Mouse (Mus musculus) lung, postnatal 10 days (tissue): ENCODE results near the gene Bola1.
"Not testable (repeated sequence)": the region's sequence is repeated elsewhere in the genome, so short reads cannot be mapped to it uniquely, and the experiment has no call there.

Source experiments
- DNase-seq: peaks from one replicate; pipeline ENCODE4 v3.0.0; 2021

Bola1 gene

GRCm38 (mm10) chr3:96219661-96220130, at the start of gene Bola1, which contains the start of gene Hist2h2ab:
Gene Bola1, minus strand, starts transcription at chr3:96219709.
Gene Hist2h2ab, plus strand, starts transcription at chr3:96219865.
- peak; percentile 78 for DNase-seq

- DNase-seq, result not testable (repeated sequence)
Observed at GRCm38 (mm10) chr3:96268776-96269378, 49.4 kb upstream of the Bola1 start.

DNA sequence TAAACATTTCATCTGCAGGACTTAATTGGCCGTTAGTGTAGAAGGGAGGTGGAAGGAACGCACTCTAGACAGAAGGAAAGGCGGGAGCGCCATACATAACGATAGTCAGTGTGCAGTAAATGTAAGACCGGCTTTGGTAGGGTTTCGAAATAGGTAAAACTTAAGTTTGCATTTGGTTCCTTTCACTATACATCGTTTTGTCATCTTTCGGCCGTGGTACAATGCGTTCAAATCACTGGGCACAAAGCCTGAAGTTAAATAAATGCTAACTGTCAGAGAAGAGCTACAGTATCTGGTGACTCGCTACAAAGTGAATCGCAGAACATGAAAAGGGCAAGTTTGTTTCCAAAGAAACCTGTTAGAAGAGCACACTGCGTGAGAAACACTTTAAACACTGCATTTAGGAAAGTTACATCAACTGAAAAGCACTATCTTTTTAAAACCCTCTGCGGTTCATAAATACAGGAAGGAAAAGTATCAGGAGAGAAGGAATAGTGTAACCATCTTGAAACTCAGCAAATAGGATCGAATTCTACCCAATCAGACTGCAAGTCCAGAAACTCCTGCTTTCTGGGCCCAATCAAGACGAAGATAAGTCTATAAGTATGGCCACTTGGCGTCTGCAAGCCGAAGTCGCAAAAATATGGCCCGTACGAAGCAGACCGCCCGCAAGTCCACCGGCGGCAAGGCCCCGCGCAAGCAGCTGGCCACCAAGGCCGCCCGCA, 48.7 kb upstream of the Bola1 start, which contains the start of gene Hist2h3b:
Gene Hist2h3b, plus strand, starts transcription at position 604 of the 725 bp plus-strand sequence.
- peak; percentile 87 for DNase-seq

- no peak for DNase-seq
Observed at GRCm38 (mm10) chr3:96267541-96267940, 48.0 kb upstream of the Bola1 start.

- DNase-seq, result no peak
Observed at GRCm38 (mm10) chr3:96266132-96266710, 46.7 kb upstream of the Bola1 start.

DNA sequence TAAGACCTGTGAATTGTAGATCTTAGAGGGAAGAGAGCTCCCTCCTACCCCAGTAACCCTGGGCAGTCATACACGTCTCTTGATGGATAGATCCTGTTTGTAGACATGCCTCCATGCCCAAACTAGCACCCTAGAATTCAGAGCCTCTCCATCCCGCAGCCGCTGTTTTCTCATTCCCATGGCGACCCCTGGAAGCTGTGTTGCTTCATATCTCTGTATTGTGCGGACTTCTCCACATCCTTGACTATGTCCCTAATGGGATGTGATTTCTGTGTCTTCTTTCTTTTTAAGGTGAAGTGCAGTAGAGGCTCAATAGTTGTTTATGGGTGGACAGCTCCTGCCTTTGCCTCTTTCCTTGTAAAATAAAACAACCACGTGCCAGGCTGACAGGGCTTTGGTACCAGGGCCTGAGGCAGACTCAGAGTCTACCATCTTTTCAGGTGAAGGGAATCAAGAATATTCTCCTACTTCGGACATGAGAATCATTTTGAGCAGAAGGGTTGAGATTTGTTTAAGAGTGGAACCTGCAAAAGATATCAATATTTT, 45.0 kb upstream of the Bola1 start:
- peak; percentile 26 for DNase-seq

DNA sequence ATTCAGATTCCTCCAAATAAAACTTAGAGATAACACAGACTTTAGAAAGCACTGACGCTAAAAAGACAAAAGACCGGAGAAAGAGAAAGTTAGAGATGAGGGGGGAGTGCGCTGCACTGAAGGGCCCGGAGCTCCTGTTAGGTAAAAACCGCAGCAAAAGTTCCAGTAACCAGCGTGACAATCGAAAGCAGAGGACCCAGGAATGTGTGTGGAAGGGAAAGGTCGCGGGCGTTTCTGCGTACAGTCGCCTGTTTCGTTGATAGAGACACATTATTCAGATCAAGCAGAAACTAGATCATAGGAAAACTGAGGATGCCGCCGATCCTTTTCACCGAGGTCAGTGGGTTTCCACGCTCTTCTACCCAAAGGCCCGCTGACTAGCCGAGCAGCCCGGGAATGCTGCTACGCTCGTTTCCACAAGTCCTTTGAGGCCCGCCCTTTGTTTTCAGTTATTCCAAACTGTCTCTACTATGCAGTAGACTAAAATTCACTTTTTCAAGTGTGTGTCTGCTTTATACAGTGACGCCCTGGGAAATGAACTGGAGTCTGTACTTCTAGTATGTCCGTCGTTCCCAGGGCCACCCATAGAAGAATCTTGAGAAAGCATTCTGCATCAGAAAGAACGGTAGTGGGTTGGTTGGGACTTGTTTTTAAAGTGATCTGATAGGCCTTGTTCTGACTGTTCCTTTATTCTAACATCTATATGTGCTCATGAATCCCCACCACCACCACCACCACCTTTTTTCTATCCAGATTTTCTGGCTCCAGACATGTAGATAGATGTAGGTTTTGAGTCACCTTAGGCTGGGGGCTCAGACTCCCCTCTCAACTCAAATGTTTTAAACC, 44.3 kb upstream of the Bola1 start:
- peak; percentile 66 for DNase-seq

GRCm38 (mm10) chr3:96262979-96263550, 43.6 kb upstream of the Bola1 start, which contains the start of gene Hist2h4:
Gene Hist2h4, minus strand, starts transcription at chr3:96263311.
- DNase-seq, result peak; percentile 98

DNA sequence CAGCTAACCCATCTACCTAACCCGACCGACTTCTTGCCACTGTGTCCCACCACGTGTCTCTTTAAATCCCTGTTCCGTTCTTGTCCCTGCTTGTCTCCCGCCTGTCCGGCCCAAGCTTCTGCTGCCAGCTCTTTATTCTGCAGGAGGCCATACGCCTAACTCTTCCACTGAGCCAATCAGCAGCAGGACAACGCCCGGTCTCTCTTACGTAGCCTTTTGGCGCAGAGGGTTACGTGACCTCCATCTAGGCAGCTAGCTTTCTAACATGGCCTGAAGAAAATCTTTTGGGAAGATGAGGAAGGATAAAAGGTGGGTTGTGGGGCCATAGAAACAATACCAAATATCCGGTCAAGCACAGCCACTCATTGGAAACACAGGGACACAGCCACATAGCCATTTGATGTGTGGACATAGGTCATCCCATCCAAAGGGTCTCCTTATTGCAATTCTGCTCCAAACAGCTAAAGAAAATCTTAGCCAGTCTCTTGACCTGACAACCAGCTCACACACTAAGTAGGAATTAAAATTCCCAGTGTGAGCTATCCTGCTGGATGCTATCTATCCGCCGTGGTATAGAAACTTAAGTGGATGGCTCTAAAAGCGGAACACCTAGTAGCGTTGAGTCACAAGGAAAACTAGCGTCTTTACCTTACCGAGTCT, 42.8 kb upstream of the Bola1 start:
- peak; percentile 92 for DNase-seq

- no peak for DNase-seq
Observed at GRCm38 (mm10) chr3:96261623-96262022, 42.1 kb upstream of the Bola1 start.

- DNase-seq, result no peak
Observed at GRCm38 (mm10) chr3:96260220-96260619, 40.7 kb upstream of the Bola1 start.

DNA sequence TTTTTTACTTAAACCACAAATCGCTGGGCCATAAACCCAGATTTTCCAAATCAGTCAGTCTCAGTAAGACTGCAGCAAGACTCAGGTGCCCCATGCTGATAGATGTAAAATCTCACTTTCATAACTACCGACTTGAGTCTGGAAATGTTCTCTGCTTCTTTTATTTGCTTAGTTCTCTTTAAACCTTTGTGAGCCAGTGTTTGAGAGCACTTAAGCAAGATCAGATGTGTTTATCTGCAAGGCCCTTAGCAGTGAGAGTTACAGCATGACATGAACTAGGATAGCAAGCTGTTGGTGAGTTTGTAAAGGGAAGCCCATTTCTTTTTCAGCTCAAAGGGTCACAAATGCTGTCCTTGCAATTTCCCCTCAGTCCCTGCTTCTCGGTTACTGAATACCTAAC, 37.7 kb upstream of the Bola1 start:
- no peak for DNase-seq

DNA sequence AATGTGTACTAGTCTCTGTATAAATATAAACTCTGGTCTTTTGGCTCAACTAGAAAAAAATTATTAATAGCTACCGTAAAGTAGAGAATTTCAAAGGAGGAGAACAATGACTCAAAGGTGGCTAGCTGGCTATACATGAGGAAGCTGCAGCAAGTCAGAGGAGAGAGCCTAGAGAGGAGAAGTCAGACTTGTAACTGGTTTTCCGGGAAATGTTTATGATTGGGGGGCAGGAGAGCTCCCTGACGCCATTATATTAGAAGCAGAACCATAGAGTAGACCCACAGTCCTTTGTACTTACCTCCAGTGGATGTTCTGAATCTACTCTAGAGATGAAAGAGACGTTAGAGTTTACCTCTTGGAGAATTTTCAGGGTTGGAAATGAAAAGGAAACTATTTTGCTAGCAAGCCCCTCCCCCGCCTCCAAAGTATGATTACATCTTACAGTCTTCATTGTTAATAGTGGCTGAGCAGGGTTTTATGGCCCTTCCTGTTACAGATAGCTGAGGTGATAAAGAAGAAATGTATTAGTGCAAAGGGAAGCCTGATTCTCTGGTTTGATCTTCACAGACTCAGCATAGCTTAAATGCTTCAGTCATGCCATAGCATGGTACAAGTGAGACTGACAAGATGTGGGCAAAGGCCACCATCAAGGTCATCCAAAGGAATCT, 36.6 kb upstream of the Bola1 start:
- peak; percentile 49 for DNase-seq

DNA sequence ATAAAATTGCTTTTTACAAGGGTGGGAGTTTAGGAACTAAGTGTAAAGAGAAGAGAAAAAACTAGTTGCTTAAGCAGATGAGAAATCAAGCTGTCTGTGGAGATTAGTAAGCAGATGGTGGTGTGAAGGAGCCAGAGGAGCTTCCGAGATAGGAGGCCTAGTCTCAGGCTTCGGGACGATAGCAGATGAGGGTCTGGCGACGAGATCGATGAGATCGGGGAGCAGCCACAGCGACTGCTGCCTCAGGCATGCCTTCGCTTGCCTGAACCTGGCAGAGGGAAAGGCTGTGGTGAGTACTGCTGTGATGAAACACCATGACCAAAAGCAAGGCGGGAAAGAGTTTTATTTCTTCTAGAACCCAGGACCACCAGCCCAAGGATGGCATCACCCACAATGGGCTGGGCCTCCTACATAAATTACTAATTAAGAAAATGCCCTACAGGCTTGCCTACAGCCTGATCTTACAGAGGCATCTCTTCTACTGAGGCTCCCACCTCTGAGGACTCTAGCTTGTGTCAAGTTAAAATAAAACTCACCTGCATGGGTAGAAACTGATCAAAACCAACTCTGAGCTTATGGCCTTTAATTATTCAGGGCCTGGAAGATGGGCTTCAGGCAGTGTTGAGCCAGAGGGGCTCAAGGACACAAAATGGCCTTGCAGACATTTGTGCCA, 35.3 kb upstream of the Bola1 start:
- no peak for DNase-seq

DNA sequence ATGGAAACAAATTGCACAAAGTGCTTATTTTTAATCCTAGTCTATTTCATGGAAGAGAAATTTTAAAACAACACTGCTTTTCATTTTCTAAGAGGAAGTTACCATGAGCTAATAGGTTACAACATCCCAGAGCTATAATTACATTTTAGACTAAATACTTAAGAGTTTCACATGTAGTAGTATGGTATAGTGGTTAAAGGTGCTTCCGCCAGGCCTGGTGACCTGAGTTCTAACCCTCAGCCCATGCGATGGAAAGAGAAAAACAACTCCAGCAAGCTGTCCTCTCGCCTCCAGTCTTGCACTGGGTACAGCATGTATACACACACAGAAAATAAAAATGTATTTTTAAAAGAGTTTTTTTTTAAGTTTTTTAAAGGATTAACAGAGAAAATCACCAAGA, 32.3 kb upstream of the Bola1 start:
- no peak for DNase-seq

GRCm38 (mm10) chr3:96250890-96251289, 31.4 kb upstream of the Bola1 start:
- DNase-seq, result no peak

GRCm38 (mm10) chr3:96249034-96249345, 29.5 kb upstream of the Bola1 start:
- no peak for DNase-seq

DNA sequence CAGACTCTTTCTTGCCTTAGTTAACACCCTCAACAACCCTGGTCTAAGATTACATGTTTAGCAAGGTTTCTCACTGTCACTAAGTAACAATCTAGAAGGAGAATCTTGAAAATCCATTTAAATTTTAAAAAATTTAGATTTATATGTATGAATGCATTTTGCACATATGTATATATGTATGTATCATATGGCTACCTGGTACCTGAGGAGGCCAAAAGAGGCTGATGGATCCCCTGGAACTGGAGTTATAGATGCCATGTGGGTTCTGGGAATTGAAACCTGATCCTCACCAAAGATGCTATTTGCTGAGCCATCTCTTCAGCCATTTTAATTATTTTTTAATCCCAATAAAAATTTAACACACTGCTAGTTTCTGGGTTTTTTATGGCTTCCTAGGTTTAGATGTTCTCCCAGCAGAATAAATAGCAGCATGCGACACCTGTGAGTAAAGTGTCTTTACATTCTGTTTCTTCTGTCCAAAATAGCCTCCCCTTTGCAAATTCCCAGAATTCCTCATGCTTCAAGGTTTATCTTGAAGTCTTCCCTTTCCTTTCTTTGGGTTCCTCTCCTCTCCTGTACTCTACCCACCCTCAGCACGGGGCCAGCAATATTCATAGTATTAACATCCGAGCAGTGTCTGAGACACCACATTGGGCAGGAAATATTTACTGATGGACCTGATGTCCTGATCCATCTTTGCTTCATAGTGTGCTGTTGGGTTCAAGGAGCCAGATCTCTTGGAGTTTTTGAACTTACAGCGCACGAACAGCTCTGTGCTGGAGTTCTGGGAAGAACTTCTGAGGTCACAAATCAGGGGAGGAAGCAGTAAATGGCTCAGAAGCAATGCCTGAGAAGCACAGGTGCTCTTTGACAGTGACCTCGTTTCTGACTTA, 28.9 kb upstream of the Bola1 start:
- no peak for DNase-seq

- no peak for DNase-seq
Observed at GRCm38 (mm10) chr3:96247356-96248140, 28.0 kb upstream of the Bola1 start.
